Mouse (Mus musculus): Measurements from ENCODE around the gene Esrra.

- no peak for TF ChIP-seq CTCF (conservative IDR thresholded peaks at IDR 0.05; ENCODE audit: low read length)
- TF ChIP-seq POU5F1 (IDR thresholded peaks at IDR 0.05; ENCODE audit: borderline replicate concordance, low read length) = no peak
- TF ChIP-seq NANOG (IDR thresholded peaks at IDR 0.05; ENCODE audit: borderline replicate concordance, low read length) = no peak
Measured at GRCm38 (mm10) chr19:6913991-6914390, 7.6 kb downstream of the Esrra start.
